Mouse (Mus musculus) ES-E14 (cell line): ENCODE results near the gene Acvr1c. TPM values are rescaled to one million over a fixed set of nuclear protein-coding genes. Genes with fewer than 3 reads are reported as not detected.

Experiments used
- DNase-seq: peaks from one replicate; pipeline ENCODE4 v3.0.0-alpha.2; 2013; ENCODE audit warnings: low read depth, low spot score
- H3K27ac ChIP-seq: 2 replicates; pipeline ENCODE4 v1.5.1; 2012; ENCODE audit warnings: low read depth, mild to moderate bottlenecking, low read length, moderate library complexity, mixed read lengths; ENCODE audit not compliant: poor library complexity, insufficient read depth, severe bottlenecking
- H3K36me3 ChIP-seq: 2 replicates; pipeline ENCODE4 v1.6.1; 2012; ENCODE audit warnings: mild to moderate bottlenecking, low read length, moderate library complexity, mixed read lengths; ENCODE audit not compliant: control insufficient read depth, poor library complexity, insufficient read depth, severe bottlenecking
- H3K4me1 ChIP-seq, 2 experiments: fragments of 150-350 bp in 1 of 2; sonication (generic) in 1 of 2; 2 replicates each; pipeline ENCODE4 v1.6.1; 2012; ENCODE audit warnings: low read length in 2 of 2, mild to moderate bottlenecking in 1 of 2, mixed read lengths in 1 of 2; ENCODE audit not compliant: control insufficient read depth in 2 of 2, insufficient read depth in 2 of 2, poor library complexity in 1 of 2
- H3K4me3 ChIP-seq, 2 experiments: fragments of 150-350 bp in 1 of 2; sonication (generic) in 1 of 2; 2 replicates each; pipeline ENCODE4 v1.5.1; 2012; ENCODE audit warnings: low read length in 2 of 2, low read depth in 1 of 2, mild to moderate bottlenecking in 1 of 2, mixed read lengths in 1 of 2; ENCODE audit not compliant: insufficient read depth in 1 of 2, poor library complexity in 1 of 2, severe bottlenecking in 1 of 2
- H3K9ac ChIP-seq: 2 replicates; pipeline ENCODE4 v1.6.1; 2012; ENCODE audit warnings: low read depth, mild to moderate bottlenecking, low read length, mixed read lengths; ENCODE audit not compliant: poor library complexity, insufficient read depth, severe bottlenecking
- H3K9me3 ChIP-seq: fragments of 150-350 bp; sonication (generic); 2 replicates; pipeline ENCODE4 v1.6.1; 2012; ENCODE audit warnings: low read depth, mild to moderate bottlenecking, low read length; ENCODE audit not compliant: control insufficient read depth, insufficient read depth
- CHD2 ChIP-seq: IDR thresholded peaks from 2 replicates; pipeline ENCODE4 v1.6.1; 2014; ENCODE audit warnings: mild to moderate bottlenecking, low read depth, low read length, inconsistent platforms
- HCFC1 ChIP-seq: IDR thresholded peaks from 2 replicates; pipeline ENCODE4 v1.6.1; 2012; ENCODE audit warnings: low read length, inconsistent platforms, borderline replicate concordance; ENCODE audit not compliant: insufficient read depth
- MAFK ChIP-seq: IDR thresholded peaks from 2 replicates; pipeline ENCODE4 v1.6.1; 2014; ENCODE audit warnings: mild to moderate bottlenecking, low read depth, low read length, inconsistent platforms; ENCODE audit not compliant: insufficient read depth
- ZC3H11A ChIP-seq: IDR thresholded peaks from 2 replicates; pipeline ENCODE4 v1.6.1; 2012; ENCODE audit warnings: low read depth, mild to moderate bottlenecking, inconsistent platforms, low read length, borderline replicate concordance
- ZNF384 ChIP-seq: IDR thresholded peaks from 2 replicates; pipeline ENCODE4 v1.6.1; 2012; ENCODE audit warnings: low read depth, low read length, inconsistent platforms
- in situ Hi-C, 2 experiments: fragments of 600-800 bp; cut with MboI; formaldehyde crosslinking; loops; one replicate each; pipeline ENCODE4 v1.15.1; 2025; ENCODE audit warnings: low sequenced_read_pairs in 2 of 2, inconsistent platforms in 1 of 2; ENCODE audit not compliant: unreplicated experiment in 2 of 2
- total RNA-seq: library from RNA; depleted of rRNA; stranded (reverse); fragments of 300-350 nt; gene quantifications from 2 replicates; pipeline ENCODE4 v1.2.3, GENCODE M21; 2012

Gene Acvr1c
- total RNA-seq, 1 experiment = not detected

GRCm38 (mm10) chr2:58309695-58310094, 48.0 kb downstream of the Acvr1c start:
- in situ Hi-C loops = no loop called here
- Histone ChIP-seq H3K4me1 (no peaks in the 10 kb centered on the region), H3K4me3 (no peak overlapping the region), H3K9ac (no peak overlapping the region), H3K27ac (no peak overlapping the region), H3K9me3 (no peaks in the 10 kb centered on the region), H3K36me3 (no peaks in the 10 kb centered on the region)
- TF ChIP-seq CHD2 (no peak), HCFC1 (no peak), MAFK (no peak), ZNF384 (no peak), ZC3H11A (no peak)
- DNase-seq = no peak

- Histone ChIP-seq H3K9ac (no peak overlapping the region), H3K4me1 (no peaks in the 10 kb centered on the region), H3K4me3 (no peak overlapping the region), H3K36me3 (no peaks in the 10 kb centered on the region), H3K9me3 (no peaks in the 10 kb centered on the region), H3K27ac (no peak overlapping the region)
- no peak for DNase-seq
- in situ Hi-C loops = no loop called here
- TF ChIP-seq CHD2 = no peak
- TF ChIP-seq ZC3H11A = no peak
- TF ChIP-seq ZNF384 = no peak
- no peak for TF ChIP-seq MAFK
- no peak for TF ChIP-seq HCFC1
Observed at GRCm38 (mm10) chr2:58304450-58304849, 53.2 kb downstream of the Acvr1c start.

DNA sequence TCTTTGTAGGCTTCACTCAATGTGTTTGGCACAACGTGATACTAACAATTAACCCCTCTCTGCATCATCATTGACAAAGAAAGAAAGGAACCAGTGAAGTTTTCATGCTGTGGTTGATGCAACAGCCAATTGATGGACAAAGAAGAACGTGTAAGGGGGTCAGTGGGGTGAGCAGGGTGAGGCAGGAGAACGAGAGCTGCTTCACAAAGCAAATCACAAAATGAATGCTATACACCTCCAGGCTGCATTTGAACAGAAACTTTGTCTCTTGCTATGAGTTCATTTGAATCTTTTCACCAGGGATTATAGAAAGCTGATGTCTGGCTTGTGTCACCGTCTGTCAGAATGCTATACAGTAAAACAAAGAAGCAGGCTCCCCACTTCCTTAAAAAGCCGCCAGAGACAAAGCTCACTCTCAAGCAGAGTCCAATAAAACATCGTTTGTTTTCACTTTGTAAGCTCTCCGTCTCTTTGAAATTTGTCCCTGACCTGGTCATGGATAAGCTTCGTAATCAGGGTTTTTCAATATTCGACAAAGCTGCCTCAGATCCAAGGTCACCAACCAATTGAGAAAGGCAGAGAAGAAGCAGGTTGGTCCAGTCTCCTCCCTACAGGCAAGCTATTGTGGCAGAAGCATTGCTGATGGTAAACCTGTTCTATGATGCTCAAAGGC, 67.8 kb downstream of the Acvr1c start:
- Histone ChIP-seq H3K9me3 (no peaks in the 10 kb centered on the region), H3K4me1 (no peaks in the 10 kb centered on the region), H3K27ac (no peak overlapping the region), H3K9ac (no peak overlapping the region), H3K4me3 (no peak overlapping the region), H3K36me3 (no peaks in the 10 kb centered on the region)
- in situ Hi-C loops = no loop called here
- TF ChIP-seq CHD2 (no peak), MAFK (no peak), HCFC1 (no peak), ZNF384 (no peak), ZC3H11A (no peak)
- no peak for DNase-seq

GRCm38 (mm10) chr2:58289331-58289730, 68.4 kb downstream of the Acvr1c start:
- no peak for TF ChIP-seq MAFK
- in situ Hi-C loops = no loop called here

More at GRCm38 (mm10) chr2:58289331-58289730, 68.4 kb downstream of the Acvr1c start:
- Histone ChIP-seq H3K4me1 (no peaks in the 10 kb centered on the region), H3K36me3 (no peaks in the 10 kb centered on the region), H3K9me3 (no peaks in the 10 kb centered on the region), H3K4me3 (no peak overlapping the region), H3K27ac (no peak overlapping the region), H3K9ac (no peak overlapping the region)
- no peak for DNase-seq
